Mouse (Mus musculus) kidney, postnatal 36 days (tissue): ENCODE results near the gene Rbfox3.

Experiments used
- DNase-seq, 2 experiments: peaks; one replicate each; pipeline ENCODE4 v3.0.0; 2021 to 2022; ENCODE audit warnings: mixed read lengths in 2 of 2

Gene Rbfox3

DNA sequence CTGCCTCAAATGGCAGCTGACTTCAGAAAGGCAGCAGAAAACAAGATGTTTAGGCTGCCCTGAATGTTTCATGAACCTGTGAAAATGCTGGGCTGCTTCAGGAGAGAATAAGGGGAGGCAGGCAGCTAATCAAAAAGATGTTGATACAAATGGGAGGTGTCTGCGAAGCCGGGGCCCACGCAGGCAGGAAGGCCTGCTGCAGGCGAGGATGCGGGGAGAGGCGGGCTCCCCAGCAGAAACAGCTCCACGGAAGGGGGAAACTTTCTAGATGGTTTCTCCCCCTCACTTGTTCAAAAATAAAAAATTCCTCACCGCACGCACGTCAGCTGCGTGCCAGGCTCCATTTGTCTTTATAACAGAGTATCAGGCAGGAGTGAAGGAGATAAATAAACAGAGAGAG lies 5.7 kb downstream of the Rbfox3 start:
- DNase-seq: no peak

- no peak for DNase-seq
Observed at GRCm38 (mm10) chr11:118904253-118904652, 7.1 kb downstream of the Rbfox3 start.

GRCm38 (mm10) chr11:118899771-118900545 lies 11.4 kb downstream of the Rbfox3 start:
- DNase-seq: no peak

DNA sequence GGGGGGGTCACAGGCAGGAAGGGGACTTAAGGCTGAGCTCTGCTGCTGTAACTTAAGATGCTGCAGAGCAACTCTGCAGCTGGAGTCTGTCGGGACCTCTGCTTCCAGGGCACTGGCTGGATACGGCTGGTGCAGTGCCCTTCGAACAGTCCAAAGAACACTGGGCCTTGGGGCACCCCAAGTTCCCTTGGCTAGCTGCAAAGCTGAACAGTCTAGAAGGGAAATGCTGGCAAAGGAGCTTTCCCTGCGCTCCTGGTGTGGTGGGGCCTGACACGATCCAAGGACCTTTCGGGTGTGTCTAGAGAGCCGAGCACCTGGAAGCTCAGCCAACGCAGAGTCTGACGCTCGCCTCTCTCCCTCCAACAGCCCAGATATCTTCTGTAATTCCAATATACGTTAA lies 12.8 kb downstream of the Rbfox3 start:
- DNase-seq: peak; percentile 40 to 51

- no peak for DNase-seq
Observed at GRCm38 (mm10) chr11:118898156-118898555, 13.2 kb downstream of the Rbfox3 start.

DNA sequence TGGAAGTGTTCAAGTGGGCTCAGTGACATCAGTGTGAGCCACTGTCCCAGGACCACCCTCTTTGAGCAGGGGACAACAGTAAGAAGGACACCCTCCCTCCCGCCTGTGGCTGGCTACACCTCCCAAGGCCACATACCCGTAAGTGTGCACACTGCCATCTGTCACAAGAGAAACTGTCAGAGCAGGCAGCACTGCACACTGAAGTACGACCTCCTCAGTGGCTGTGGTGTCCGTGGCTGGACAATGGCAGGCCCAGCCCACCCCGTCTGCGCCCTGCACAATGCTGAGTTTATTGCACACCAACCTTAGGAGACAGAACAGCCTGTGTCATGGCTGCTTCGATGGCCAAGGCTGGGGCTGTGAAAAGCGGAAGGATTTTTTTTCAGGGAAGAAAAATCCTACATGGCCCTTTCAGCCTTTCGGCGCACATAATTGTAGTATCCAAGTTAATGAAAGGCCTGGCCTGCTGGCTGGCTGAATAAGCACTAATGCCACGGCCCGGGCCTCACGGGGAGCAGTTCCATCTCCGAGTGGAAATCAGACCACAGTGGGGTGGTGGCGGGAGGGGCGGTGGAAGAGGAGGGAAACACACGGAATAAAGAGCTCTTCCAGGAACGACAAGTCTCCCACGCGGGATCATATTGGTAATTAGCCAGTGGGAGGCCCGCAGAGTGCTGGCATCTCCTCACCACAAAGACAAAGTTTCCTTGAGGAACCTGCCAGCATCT lies 14.1 kb downstream of the Rbfox3 start:
- DNase-seq: no peak

DNA sequence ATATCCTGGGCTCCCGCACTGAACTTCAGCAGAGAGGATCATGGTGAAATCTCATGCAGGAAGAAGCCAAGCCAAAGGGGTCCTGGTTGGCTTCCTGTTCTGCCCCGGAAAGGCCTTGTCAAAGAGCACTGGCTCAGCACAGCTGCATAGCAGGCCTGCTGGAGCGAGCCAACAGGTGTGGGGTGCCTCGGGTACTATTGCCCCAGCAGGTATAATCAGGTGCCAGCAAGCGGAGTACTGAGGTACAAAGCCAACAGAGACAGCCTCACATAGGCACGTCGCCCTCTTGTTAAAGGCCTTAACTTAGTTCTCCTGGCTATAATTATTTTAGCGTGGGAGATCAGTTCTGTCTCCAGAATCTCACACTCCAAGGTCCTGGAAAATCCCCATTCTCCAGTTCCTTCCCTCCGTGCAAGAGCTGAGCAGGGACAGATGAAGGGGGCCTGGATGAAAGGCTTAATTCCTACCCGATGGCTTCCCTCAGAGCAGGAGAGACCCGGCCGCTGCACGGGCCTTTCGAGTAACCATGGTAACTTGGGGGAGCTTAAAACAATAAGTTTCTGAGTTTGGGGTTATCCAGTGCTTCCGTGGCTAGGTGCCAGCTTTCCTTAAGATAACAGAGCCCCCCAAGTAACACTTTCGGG lies 15.2 kb downstream of the Rbfox3 start:
- no peak for DNase-seq

GRCm38 (mm10) chr11:118894835-118895234 lies 16.6 kb downstream of the Rbfox3 start:
- DNase-seq: no peak

DNA sequence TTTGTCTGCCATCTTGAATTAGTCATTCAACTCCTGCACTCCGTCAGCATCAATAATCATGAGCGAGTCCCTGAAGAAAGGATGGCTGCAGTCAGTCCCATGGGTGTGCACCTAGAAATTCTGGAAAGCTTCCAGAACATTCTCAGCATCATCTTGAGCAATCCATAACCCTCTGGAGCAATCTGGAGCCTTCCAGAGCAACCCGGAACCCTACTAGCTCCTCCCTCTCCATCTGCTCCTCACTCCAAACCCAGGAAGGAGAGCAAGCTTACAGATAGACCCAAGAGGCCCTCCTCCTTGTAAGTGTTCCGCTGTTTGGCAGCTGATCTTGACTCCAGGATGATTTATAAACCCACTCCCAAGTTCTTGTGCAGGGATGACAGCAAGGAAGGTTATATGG lies 17.2 kb downstream of the Rbfox3 start:
- DNase-seq: no peak

GRCm38 (mm10) chr11:118892876-118893275 lies 18.5 kb downstream of the Rbfox3 start:
- DNase-seq: no peak

DNA sequence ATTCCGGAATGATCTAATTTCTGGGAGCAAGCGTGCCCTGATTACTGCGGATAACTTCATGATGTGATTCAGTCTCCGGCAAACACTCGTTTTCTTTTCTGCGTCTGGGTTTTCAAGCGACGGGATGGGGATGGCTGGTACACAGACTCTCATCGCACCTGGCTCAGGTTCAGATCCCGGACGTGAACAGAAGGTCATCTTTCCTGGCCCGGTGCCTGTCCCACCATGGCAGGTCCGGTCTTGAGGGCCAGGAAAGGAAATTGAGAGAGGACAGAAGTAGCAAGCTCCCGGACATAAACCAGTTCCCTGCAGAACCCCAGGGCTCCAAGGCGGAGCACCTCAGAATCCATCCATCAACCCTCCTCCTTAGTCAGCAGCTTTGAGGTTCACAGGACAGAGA lies 19.9 kb downstream of the Rbfox3 start:
- no peak for DNase-seq

DNA sequence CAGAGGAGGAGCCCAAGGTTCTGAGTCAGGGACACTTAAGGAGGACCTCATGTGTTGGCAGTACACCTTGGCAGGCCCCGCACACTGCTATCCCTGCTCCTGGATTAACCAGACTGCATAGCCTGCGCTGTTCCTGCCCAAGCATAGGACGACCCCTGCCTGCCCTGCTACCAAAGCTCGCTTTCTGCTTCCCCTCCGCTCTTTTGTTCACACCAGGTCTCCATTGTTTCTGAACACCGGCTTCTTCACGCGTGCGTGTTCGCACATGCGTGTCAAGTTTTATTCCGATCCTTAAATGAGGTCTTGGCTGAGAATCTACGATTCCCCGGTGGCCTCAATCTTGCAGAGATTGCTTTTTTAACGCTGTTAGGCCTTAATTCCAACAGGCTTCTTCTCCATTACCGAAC lies 20.4 kb downstream of the Rbfox3 start:
- no peak for DNase-seq

GRCm38 (mm10) chr11:118890474-118890873 lies 20.9 kb downstream of the Rbfox3 start:
- no peak for DNase-seq

DNA sequence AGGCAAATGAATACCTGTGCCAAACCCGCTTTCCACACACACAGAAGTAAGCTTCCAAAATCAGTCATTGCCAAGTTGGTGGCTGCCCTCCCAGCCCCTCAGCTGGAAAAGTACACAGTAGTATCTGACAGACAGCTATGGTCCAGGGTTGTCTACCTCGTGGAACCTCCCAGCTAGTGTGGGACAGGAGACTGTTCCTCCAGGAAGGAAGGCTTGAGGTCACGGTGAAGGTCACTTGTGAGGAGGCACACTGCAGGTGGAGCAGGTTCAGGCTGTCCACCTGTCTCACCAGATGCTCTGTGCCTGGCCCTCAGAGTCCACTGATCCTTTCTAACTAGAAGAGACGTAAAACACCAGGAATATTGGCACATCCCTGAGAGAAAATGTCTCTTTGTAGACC lies 21.9 kb downstream of the Rbfox3 start:
- no peak for DNase-seq

GRCm38 (mm10) chr11:118888426-118888825 lies 23.0 kb downstream of the Rbfox3 start:
- DNase-seq: no peak

DNA sequence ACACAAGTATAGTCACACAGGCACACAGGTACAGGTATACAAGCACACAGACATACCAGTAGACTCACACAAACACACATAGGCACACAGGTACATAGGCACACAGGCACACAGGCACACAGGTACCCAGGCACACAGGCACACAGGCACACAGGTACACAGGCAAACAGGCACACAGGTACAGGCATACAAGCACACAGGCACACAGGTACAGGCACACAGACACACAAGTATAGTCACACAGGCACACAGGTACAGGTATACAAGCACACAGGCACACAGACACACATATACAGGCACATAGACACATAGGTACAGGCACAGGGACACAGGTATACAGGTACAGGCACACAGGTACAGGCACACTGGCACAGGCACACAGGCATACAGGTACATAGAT lies 24.2 kb downstream of the Rbfox3 start:
- no peak for DNase-seq

DNA sequence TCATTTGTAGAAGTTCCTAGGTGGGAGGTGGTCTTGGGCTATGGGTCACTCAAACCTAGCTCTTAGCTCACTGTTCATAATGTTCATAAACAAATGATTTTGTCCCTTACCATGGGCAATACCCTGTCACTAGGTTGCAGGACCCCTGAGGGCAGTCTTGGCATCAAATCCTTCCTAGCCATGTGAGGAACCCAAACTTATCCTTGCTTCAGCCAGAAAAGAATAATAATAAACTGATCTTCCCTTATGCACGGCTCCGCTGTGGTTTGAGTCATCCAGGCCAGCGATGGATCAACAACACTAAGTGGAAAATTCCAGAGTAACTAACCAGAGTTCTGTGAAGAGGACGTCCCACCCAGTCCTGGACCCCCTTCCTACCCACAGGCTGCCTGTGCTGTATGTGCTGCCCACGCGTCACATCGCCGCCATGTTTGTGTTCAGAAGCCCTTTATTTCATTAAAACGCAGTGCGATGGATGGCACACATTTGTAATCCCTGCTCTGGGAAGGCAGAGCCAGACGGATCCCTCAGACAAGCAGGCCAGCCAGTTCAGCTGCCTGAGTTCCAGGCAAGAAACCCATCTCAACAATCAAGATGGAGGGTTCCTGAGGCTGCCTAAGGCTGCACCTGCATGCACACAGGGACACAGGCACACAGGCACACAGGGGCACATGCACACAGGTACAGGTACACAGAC lies 25.0 kb downstream of the Rbfox3 start:
- DNase-seq: no peak

GRCm38 (mm10) chr11:118885604-118886003 lies 25.8 kb downstream of the Rbfox3 start:
- no peak for DNase-seq

GRCm38 (mm10) chr11:118885135-118885534 lies 26.3 kb downstream of the Rbfox3 start:
- DNase-seq: no peak

- DNase-seq: no peak
Observed at GRCm38 (mm10) chr11:118883143-118883542, 28.3 kb downstream of the Rbfox3 start.

DNA sequence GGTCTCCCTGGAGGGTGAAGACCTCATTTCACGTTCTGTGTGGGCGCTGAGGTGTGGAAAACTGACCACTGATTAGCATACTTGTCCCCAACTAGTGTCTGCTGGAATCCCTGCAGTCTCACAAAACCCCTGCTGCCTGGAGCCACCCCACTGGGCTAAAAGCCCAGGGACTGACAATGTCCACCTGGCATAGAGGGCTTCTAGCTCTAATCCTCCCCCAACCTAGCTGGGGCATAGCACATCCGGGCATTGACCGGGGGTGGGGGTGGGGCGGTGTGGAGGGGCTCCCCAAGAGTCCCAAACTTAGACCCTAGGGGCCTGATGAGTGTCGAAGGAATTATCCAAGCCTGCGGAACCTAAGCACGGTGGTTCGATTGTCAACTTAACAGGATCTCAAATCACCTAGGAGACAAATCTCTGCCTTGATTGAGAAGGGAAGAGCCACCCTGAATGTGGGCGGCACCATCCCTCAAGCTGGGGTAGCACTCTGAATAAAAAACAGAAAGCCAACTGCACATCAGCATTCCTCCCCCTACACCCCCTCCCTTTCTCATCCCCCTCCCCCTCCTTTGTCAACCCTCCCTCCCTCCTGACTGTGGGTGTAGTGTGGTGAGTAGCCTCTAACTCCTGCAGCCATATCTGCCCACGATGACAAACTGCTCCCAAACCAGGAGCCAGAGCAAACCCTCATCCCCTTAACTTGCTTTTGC lies 29.5 kb downstream of the Rbfox3 start:
- no peak for DNase-seq

GRCm38 (mm10) chr11:118879466-118880150 lies 31.8 kb downstream of the Rbfox3 start:
- no peak for DNase-seq
